Mouse (Mus musculus) hindlimb bud, embryonic 11.5 days (tissue): ENCODE data around the gene Hes6.
A peak's percentile ranks its signal among the peaks of the same experiment; 100 is the strongest.

Experiments used
- DNase-seq: peaks from one replicate; pipeline ENCODE4 v3.0.0-alpha.2; 2012; ENCODE audit warnings: low read depth, low spot score; ENCODE audit errors: extremely low spot score

Hes6 gene

DNA sequence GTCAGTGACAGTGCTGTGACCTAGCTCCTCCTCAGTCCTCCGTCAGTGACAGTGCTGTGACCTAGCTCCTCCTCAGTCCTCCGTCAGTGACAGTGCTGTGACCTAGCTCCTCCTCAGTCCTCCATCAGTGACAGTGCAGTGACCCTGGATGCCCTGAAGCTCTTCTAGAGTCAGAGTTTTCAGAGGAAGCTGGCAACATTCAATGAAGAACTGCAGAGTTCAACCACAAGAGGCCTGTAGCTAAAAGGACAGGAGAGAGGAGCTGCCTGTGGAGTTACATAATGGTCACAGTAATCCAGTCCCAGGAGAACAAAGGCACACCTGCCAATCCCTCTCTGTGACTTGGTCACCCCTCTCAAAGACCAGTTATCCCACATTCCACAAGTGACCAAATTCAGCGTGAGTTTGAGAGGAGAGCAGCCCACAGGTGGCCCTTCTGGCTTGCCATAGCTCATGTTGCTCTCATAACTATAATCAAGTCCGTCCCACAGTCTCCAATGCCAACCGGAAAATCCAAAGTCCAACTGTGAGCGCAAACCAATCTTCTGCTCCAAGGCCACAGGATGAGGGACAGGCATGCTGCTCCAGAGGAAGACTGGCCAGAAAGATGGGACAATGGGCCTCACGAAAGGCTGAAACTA, 28.6 kb upstream of the Hes6 start:
- DNase-seq = no peak

DNA sequence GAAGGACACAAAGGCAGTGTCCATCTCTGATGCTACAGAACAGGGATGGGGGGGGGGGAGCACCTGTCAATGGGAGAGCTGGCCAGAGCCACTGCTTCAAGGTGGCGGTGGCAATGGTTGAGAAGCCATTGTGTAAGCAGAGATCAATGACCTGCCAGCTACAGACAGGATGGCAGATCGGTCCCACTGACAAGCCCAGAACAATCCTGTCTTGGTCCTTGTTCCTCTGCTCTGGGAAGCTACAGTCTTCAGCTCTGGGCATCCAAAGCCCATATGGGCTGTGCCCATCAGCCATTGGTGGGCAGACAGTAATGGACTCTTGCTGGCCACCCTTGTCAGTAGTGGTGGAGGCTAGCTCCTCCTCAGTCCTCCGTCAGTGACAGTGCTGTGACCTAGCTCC, 28.0 kb upstream of the Hes6 start:
- DNase-seq = no peak

DNA sequence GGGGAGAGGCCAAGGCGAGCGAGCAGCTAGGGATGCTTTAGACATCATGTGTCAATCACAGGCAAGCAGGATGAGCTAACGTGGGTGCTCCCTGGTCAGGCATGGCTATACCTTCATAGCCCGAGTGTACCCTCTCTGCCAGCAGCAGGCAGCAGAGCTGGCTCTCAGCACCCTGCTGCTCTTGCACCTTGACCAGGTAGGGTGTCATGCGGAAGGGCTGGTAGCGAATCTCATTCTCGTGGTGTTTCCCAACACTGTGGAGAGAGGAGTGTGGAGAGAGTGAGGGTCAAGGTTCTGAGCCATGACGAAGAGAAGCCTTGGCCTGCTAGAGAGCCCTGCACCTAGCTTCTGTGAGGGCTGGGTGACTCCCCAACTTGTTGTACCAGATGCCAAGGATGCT, 25.9 kb upstream of the Hes6 start:
- DNase-seq = no peak

DNA sequence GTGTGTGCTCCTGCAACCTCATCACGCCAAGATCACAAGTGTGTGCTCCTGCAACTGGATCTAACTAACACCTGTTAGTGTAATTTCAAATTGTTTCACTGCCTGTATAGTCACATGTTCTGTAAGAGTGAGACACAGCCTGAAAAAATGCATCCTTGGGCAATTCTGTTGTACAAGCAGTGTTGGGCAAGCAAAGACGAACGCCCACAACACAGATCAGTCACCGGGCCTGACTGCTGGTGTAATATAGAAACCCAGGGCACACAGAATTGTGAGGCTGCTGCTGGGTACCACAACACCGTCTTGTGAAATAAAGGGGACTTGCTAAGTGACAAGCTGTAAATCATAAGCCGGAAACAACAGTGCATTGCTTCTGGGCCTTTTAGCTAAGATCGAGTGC, 23.7 kb upstream of the Hes6 start:
- no peak for DNase-seq

DNA sequence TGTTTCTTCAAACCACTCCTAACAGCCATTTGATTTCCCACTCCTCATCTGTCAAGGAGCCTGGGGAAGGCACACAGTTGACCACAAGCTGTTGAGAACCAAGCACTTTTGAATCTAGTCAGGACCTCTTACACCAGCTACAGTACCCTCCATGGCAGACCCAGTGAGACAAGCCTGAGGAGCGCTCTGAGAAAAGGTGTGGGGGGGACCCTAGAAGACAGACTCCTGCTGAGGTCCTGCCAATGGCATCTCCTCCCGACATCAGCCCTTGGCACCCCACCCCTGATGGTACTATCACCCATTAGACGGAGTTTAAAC, 23.2 kb upstream of the Hes6 start:
- DNase-seq = no peak

DNA sequence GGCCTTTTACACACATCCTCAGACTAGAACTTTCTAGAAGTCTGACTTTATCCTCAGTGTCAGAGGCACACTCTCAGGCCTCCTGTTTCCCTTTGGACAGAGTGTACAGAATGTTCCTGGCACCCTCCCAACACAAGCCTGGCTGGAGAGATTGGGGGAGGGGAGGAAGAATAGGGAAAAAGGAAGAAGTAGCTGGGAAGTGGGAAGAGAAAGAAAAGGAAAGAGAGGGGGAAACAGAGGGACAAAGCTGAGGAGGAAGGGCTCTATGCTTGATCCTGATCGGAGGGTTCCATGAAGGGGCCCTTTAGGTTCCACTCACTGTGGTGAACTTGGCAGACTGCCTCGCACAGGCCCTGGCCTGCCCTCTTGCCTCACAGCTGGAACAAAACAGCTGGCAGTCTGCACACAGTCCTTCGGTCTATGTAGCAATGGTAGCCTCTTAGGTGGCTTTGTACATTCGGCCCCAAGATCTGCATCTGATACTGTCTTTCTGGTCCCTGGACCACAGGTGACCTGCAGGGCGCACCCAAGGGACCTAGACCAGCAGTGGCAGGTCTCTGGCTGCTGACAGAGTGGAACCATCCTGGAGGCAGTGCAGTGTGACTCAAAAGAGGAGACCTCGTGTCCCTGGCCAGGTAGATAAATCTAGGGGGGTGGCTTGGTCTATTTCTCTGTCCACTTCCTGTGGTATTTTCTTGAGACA, 22.7 kb upstream of the Hes6 start:
- DNase-seq = no peak

DNA sequence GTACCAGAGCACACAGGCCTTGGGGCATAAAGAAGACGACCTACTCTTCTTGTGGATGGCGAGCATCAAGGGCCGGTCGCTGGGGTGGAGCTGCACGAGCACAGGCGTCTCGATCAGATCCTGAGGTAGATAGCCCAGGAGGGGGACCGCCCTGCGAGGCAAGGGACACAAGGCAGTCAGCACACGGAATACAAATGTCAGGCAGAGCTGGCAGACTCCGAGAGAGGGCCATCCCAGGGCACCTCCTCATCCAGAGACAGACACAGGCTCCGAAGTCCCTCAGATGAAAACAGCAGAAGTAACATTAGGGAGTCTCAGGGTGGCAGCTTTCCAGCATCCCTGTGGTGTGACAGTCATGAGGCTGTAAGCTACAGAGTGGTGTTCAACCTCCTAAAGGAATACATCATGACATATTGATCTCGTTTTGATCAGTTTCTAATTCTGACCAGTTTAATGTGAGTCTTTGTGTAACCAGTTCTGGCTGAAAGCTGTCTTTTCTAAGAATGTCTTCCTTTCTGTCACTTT, 21.8 kb upstream of the Hes6 start:
- DNase-seq = no peak

DNA sequence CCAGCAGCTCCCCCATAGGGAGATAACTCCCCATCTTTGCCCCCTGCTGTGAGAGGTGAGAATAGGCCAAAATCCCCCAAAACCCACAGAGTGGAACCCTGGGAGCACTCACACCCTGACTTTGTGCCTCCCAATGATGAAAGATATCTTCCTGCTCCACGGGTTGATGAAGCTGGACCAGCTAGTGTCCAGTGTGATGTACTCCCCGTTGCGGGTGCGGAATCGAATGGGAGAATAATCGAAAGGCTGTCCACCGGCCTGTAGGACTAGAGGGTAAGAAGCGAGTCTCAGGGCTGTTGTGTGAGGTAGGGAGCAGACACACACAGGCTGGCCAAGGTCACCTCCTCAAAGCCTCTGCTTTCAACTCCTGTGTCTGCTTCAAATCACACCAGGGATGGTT, 21.1 kb upstream of the Hes6 start:
- DNase-seq = no peak

DNA sequence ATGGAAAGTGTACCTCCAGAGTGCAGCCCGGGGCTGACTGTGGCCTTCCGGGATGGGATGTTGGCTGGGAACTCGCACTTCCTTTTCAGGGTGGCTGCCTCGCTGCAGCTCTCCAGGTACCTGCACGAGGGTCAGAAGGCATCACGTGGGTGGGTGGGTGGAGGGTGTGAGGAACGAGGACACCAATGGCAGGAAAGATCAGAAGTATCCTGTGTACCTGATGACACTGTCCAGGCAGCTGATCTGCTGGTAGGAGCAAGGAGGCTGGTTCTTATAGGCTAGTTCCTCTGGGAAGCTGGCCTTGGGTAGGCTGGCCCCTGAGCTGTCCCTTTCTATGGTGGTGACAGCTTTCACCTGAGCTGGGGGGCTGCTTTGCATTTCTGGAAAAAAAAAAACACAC, 16.9 kb upstream of the Hes6 start:
- DNase-seq = no peak

DNA sequence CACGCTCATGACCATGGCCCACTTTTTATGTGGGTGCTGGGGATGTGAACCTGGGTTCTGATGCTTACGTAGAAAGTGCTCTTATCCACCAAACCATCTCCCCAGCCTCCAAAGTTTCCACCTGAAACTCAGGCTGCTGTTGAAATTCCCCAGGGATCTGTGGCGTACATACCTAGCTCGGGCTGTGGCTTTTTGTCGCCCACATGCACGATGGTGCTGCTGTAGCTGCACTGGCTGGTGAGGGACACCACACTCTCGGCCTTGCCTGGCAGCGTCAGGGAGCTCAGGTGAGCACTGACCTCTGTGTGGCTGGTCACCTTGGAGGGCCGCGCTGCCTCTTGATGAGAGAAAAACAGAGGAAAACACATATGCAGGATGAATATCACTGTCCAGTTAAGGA, 15.4 kb upstream of the Hes6 start:
- DNase-seq = no peak

DNA sequence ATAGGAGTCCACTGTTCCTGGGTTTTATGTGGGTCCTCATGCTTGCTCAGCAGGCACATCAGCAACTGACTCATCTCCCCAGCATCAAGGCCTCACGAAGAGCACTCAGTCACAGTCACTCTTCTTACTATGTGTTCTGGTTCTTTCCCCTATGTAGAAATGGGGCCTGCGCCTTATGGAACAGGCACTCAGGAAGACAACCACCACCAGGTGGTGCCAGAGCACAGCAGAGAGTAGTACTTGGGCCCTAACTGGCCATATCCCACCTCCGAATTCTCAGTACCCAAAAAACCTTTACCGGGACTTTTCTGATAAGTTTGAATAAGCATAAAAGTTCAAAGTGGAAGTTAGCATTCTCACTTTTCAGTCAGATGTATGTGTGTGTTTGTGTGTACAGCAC, 14.8 kb upstream of the Hes6 start:
- DNase-seq = peak; percentile 78

DNA sequence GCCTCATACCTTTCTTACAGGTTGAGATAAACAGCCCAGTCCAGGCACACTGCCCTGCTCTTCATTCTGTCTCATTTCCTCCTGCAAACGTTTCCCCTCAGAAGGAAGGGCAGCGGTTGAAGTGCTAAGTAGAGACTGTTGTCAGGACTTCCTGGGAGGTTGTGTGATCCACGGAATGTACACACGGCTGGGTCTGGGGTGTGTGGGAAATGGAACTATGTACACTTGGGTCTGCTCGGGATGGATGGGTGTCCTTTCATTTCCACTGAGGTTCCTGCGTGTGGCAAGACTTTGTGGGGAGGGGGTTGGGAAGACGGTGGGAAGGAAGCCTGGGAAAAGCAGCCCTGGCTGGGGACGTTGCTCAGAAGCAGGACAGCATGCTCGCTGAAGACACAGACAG, 12.6 kb upstream of the Hes6 start:
- no peak for DNase-seq

DNA sequence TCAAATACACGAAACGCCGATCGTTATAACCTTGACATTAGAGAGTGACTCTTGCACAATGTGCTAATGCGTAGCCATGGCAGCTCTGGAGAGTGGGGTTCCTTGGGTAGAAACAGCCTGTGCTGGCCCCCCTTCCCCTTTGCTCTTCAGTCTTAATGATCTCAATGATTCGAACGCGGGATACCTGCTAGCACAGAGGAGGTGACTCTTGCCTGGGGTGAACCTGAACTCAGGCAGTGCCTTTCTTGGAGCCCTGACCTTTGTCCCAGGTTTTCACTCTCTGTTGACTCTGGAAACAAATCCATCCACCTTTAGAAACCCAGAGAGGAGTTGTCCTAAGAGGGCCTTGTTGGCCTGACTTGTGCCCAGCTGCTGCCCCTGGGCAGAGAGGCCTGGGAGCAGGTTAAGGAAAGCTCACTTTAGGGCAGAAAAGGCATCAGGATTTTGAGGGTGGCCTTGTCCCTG, 6.8 kb upstream of the Hes6 start:
- no peak for DNase-seq

DNA sequence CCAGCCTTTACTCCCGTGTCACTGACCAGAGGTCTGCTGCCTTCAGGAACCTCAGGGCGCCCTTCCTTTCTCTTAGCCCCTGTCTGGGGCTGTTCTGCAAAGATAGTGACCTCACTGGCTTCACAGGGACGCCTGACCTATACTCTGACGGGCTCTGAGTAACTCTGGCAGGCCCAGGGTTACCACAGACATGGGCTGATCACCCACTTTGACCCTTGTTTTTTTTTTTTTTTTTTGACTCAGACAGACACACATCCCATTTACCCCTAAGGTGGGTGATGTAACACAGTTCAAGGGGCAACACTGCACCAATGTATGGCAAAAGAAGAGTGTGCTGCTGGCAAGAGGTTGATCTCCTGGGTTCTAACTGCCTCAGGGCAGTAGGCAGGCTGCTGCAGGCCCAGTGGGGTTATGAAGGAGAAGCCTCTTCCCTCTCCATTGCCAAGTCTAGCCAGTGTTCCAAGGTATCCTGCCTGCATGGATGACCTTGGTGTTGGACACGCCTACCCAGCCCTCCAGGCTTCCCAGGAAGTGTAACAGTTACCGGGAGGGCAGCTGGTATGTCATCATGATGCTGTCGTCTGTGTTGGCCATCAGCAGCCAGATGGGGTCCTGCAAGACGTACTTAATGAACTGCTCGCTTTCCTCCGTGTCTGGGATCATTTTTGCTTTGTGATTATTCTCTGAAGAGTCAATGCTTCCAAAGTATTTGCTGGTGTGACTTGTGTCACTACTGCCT, 6.2 kb upstream of the Hes6 start:
- DNase-seq = no peak

DNA sequence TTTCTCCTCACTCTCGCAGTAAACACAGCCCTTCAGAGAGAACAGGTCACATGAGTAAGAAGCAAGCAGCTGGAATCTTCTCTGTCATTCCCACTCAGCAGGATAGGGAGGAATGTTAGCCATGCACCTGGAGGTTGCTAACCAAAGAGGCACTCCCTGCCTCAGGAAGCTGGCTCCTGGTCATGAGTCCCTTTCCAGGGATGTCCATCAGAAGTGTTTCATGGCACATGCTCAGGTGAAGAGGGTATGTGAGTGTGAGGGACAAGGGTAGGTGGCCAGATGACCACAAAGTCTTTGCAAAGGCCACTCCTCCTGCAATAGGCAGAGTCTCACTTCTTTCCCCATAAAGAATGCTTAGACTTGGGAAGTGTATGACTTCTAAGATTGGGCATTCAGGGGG, 4.2 kb upstream of the Hes6 start:
- DNase-seq = no peak

DNA sequence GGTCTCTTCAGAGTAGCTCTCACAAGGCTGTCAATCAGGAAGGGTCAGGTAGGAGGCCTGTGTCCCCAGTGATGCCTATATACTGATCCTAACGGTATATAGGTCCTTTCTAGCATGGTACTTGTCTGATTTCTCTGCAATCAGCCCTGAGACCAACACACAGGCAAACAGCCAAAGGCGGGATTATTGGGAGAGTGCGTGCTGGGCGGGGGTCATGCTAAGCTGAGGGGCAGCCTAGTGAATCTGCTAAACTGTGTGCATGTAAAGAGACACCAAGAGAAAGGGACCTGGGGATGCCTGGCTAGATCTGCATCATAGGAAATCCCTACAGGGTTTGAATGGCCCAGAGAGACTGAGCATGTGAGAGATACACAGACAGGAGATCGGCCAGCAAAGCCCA, 1.5 kb upstream of the Hes6 start:
- DNase-seq = no peak

DNA sequence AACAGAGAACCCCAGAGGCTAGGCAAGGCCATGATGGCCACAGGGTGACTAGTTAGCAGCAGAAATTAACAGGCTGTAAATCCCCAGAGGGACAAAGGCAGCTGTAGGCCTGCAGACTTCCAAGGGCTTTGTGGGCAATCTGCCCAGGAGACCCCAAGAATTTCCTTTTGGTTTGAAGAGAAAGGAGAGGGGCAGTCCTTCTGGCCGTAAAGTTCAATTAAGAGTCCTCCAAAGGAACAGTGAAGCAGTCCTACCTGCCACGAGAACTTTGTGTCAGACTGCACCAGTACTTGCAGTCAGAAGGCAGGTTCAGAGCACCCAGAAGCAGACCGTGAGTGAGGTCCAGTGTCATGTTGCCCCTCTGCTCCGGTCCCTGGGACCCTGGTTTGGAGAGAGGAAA, 1.1 kb upstream of the Hes6 start:
- DNase-seq = no peak

DNA sequence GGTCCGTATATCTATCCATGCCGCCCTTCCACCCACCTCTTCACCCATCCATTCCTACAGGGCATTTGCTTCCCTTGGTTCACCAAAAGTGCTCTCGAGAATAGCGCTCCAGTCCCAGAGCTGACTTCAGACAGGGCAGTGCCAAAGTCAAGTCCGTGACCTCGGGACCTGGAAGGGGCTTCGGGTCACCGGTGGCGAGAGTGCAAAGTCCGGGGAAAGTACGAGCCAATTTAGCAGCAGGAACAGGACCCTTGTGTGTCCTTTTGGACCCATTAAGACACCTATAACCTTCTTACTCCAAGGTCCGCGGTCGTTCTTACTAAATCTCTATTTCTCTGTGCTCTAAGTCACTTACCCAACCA, 321 bp downstream of the Hes6 start:
- DNase-seq = no peak

DNA sequence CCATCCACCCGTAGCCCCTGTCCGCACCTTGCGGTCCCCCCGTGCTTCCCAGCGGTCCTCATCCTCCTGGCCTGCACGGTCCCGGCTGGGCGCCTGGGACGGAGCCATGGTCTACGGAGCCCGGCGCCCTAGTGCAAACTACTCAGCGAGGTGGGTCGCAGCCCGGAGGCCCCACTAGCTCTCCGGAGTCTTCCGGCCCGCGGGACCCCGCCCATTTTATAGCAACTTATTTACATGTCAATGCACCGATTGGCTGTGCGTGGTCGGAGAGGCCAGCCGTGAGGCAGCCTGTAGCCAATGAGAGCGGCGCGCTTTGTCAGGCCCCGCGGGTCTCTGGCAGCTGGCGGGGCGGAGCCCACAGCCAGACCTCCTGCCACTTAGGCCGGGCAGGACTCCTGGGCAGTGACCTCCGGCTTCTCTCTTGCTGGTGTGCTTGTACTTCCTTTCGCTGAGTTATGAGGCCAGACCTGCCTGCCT, 770 bp downstream of the Hes6 start:
- peak; percentile 76 for DNase-seq

DNA sequence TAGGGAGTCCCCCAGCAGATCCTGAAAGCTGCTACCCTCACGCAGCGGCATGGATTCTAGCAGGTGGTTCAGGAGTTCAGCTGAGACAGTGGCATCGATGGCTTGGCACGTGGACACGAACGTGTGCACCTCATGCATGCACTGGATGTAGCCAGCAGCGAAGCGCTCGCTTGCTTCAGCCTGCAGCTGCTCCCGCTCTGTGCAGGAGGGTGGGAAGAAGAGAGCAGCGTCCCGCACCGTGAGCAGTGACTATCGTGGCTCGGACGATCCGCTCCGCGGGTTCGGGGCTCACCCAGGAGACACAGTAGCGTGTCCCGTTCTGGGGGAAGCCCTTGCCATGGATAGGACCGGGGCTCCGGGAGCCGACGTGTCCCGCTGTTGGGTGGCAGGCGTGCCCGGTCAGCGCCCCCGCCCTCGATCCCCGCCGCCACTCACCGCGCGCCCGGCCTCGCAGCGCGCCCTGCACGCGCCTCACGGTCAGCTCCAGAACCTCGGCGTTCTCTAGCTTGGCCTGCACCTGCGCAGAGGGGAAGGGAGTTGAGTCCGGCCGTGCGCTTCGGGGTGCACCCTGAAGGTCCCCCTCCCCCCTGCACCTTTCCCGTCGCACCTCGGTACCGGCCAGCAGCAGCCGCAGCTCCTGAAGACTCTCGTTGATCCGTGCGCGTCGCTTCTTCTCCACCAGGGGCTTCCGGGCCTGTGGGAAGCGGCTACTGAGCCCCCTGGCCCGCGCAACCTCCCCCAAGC, 1.4 kb downstream of the Hes6 start:
- no peak for DNase-seq

DNA sequence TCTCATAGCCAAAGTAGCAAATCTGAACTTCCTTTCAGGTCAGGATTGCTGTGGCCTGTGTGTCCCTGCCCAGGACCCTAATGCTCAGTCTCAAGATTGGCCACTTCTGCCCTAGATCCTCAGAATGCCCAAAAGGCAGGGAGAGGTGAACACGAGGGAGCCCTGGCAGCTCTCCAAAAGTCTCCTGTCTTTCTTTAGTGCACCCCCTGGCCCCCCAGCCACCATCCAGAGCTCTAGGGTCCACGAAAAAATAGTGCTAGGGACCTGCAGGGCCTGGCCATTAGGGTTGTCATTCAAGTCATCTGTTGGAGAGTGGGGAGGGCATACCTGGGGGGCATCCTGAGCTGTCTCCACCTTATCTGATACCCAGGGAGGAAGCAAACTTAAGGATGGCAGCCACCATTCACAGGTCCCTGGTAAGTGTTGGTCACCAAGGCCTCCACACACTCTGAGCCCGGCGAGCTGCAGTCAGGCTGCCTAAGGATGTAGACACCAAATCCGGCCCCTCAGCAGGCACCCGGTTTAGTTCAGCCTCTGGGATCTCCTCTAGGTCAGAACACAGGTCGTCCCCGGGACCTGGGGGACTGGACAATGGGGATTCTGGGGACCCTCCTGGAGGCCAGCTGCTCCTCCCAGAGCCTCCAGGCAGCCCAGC, 2.1 kb downstream of the Hes6 start:
- DNase-seq = no peak
